Mouse (Mus musculus): ENCODE measurements around the gene Chrna5.

- no peak for TF ChIP-seq CTCF (IDR thresholded peaks at IDR 0.05 in 2 of 3, conservative IDR thresholded peaks at IDR 0.05 in 1 of 3; ENCODE audit: control insufficient read depth in 1 of 3, insufficient read depth in 1 of 3, low read depth in 2 of 3, low read length in 3 of 3, poor library complexity in 1 of 3, severe bottlenecking in 1 of 3)
- no peak for TF ChIP-seq ETS1 (IDR thresholded peaks at IDR 0.05; ENCODE audit: low read depth, low read length)
- no peak for TF ChIP-seq TCF12 (IDR thresholded peaks at IDR 0.05; ENCODE audit: low read depth, low read length)
- TF ChIP-seq MYB (IDR thresholded peaks at IDR 0.05; ENCODE audit: low read depth, low read length), result no peak
- TF ChIP-seq ZC3H11A (IDR thresholded peaks at IDR 0.05; ENCODE audit: low read depth, low read length), result no peak
- TF ChIP-seq HCFC1 (IDR thresholded peaks at IDR 0.05; ENCODE audit: low read depth, low read length), result no peak
- no peak for TF ChIP-seq MXI1 (IDR thresholded peaks at IDR 0.05; ENCODE audit: low read depth, low read length)
These were observed 74.8 kb downstream of the Chrna5 start for GRCm38 (mm10) chr9:55055386-55055930.
